Mouse (Mus musculus) heart, embryonic 11.5 days (tissue): ENCODE results near the gene Apob. TPM values are rescaled to one million over a fixed set of nuclear protein-coding genes. Genes with fewer than 3 reads are reported as not detected.

Experiments
- ATAC-seq: fragments of 200-750 bp; cut with Nextera tagmentation; replicated peaks from 2 replicates; pipeline ENCODE4 v1.8.0; 2017; ENCODE audit warnings: moderate library complexity; ENCODE audit not compliant: insufficient number of reproducible peaks, low FRiP score, low TSS enrichment
- H3K27ac ChIP-seq: fragments of 300-500 bp; sonication (generic); 2 replicates; pipeline ENCODE4 v1.5.1; 2014; ENCODE audit warnings: mild to moderate bottlenecking, low read depth, low read length
- H3K27me3 ChIP-seq: fragments of 300-500 bp; sonication (generic); 2 replicates; pipeline ENCODE4 v1.6.1; 2014; ENCODE audit warnings: mild to moderate bottlenecking, low read length, mixed read lengths; ENCODE audit not compliant: control insufficient read depth, insufficient read depth
- H3K36me3 ChIP-seq: fragments of 300-500 bp; sonication (generic); 2 replicates; pipeline ENCODE4 v1.6.1; 2014; ENCODE audit warnings: mild to moderate bottlenecking, low read length, moderate library complexity, mixed read lengths; ENCODE audit not compliant: control insufficient read depth, insufficient read depth
- H3K4me1 ChIP-seq: fragments of 300-500 bp; sonication (generic); 2 replicates; pipeline ENCODE4 v1.6.1; 2014; ENCODE audit warnings: low read length; ENCODE audit not compliant: control insufficient read depth, insufficient read depth
- H3K4me2 ChIP-seq: fragments of 300-500 bp; sonication (generic); 2 replicates; pipeline ENCODE4 v1.6.1; 2014; ENCODE audit warnings: mild to moderate bottlenecking, moderate library complexity
- H3K4me3 ChIP-seq: fragments of 300-500 bp; sonication (generic); 2 replicates; pipeline ENCODE4 v1.5.1; 2014; ENCODE audit warnings: low read depth, low read length
- H3K9ac ChIP-seq: fragments of 300-500 bp; sonication (generic); 2 replicates; pipeline ENCODE4 v1.6.1; 2014; ENCODE audit warnings: mild to moderate bottlenecking, low read depth, low read length, moderate library complexity
- H3K9me3 ChIP-seq: fragments of 300-500 bp; sonication (generic); replicated peaks from 2 replicates; pipeline ENCODE4 v1.6.1; 2016; ENCODE audit warnings: low read length; ENCODE audit not compliant: control insufficient read depth
- WGBS: fragments of 180-500 bp; shearing (Covaris S2); extraction: QIAGEN DNeasy Blood & Tissue Kit; methylation state at CpG from one replicate; pipeline ENCODE4 v1.1.7; 2014; ENCODE audit not compliant: insufficient replicate concordance; 5-methylcytosine and 5-hydroxymethylcytosine counted together
- polyA plus RNA-seq: library from polyadenylated mRNA; unstranded; fragments of >200 nt; fragmentation: Nextera tagmentation; extraction: Ambion mirVana; gene quantifications from 2 replicates; pipeline ENCODE4 v1.2.1, GENCODE M21; 2014

Gene Apob
- polyA plus RNA-seq, 1 experiment from 2014 or later: 1.8 TPM

DNA sequence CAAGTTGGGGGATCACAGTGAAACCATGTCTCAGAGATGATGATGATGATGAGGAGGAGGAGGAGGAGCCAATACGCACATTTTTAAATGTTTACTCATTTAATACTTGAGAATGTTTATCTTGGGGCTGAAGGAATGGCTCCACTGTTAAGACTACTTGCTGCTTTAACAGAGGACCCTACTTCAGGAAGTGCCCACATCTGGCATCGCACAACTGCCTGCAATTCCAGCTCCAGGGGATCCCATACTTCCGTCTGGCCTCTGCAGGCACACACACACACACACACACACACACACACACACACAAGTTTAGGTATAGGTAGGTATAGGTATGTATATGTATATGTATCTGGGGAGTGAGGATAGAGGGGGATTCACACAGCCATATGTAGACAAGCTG is 6.6 kb upstream of the Apob start:
- Histone ChIP-seq H3K4me1 (peaks cover 3% of the 10 kb centered on the region; the same call in 1 of the 2 replicates), H3K36me3 (no peaks in the 10 kb centered on the region), H3K27ac (no peak overlapping the region), H3K9ac (no peak overlapping the region), H3K27me3 (no peaks in the 10 kb centered on the region), H3K9me3 (no peaks in the 10 kb centered on the region), H3K4me2 (no peak overlapping the region), H3K4me3 (no peak overlapping the region)
- no peak for ATAC-seq
- 57% methylated on average over 3 of the region's 3 CpGs for WGBS

DNA sequence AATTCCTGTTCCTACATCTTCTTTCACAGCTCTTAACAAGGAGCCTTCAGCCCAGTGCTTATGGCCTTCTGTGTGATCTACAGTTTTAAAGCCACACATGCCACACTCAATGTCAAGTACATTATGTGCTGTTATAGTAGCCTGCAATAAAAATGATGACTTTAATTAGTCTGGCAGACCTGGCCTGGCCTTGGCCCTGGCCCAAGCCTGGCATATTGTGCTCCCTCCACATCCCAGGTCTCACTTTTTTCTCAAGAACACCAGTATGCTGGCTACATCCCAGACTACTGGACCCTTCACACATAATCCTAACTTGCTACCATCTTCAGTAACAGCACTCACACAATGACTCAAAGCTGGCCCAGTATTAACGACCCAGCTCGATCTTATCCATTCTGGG is 5.7 kb upstream of the Apob start:
- no peaks in the 10 kb centered on the region for H3K9me3 ChIP-seq
- no peaks in the 10 kb centered on the region for H3K4me1 ChIP-seq
- H3K4me3 ChIP-seq: no peak overlapping the region
- no peak overlapping the region for H3K27ac ChIP-seq
- WGBS: 74% methylated on average over 2 of the region's 2 CpGs
- no peaks in the 10 kb centered on the region for H3K27me3 ChIP-seq
- no peaks in the 10 kb centered on the region for H3K36me3 ChIP-seq
- no peak overlapping the region for H3K4me2 ChIP-seq
- no peak for ATAC-seq
- H3K9ac ChIP-seq: no peak overlapping the region

DNA sequence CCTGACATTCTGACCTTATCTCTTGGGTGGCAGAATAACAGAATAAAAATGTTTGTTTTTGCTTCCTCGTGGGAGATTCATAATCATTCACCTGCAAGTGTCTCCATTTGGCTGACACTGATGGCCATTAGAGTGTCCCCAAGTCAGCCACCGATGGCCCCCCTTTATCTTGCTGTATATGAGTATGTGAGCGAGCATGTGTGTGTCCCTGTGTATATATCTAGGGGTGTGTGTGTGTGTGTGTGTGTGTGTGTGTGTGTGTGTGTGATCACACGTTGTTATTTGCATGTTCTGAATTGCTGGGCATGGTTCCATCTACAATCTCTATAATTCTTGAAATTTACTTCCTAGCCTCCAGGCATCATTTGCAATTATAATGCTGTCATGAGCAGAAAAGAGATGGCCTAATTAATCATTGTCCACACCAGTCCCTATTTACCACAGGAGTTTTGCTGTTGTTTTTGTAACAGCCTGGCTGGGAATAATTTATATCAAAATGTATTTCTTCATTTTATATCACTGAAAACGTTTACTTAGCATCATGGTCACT is 3.6 kb upstream of the Apob start:
- no peak overlapping the region for H3K9ac ChIP-seq
- no peaks in the 10 kb centered on the region for H3K9me3 ChIP-seq
- H3K4me3 ChIP-seq: no peak overlapping the region
- H3K27ac ChIP-seq: no peak overlapping the region
- no peaks in the 10 kb centered on the region for H3K4me1 ChIP-seq
- no peak overlapping the region for H3K4me2 ChIP-seq
- ATAC-seq: no peak
- no peaks in the 10 kb centered on the region for H3K27me3 ChIP-seq
- 64% methylated on average over 5 of the region's 5 CpGs for WGBS
- no peaks in the 10 kb centered on the region for H3K36me3 ChIP-seq

DNA sequence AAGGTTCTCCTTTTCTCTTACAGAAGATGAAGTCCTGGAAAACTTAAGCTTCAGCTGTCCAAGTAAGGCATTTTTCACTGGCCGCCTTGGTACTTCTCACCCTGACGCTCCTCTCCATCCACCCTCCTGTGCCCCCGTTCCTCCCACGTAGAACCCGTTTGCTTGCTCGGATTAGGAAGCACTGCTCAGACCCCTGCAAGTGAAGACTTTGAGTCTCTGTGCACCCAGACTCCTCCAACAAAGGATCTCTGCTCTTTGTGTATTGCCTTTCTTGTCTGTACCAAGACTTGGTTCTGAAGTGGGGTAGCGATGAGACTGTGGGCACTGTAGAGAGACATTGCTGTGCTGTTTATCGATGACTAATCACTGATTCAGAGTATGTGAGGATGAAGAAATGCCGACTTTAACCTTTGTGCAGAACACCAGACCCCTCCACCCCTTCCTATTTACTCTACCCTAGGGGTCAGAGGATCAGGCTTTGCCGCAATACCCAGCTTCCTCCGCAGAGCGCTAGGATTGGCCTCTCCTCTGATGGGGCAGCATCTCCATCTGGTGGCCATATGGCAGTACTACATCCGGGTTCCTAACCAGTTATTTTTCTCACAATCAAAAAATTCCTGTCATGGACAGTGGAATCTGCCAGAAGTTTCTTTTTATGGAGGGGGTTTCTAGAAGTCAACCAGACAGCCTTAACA is 889 bp downstream of the Apob start:
- Histone ChIP-seq H3K36me3 (no peaks in the 10 kb centered on the region), H3K4me1 (no peaks in the 10 kb centered on the region), H3K9me3 (no peaks in the 10 kb centered on the region), H3K27me3 (no peaks in the 10 kb centered on the region), H3K4me3 (no peak overlapping the region), H3K9ac (no peak overlapping the region), H3K4me2 (no peak overlapping the region; the same call in 1 of the 2 replicates), H3K27ac (no peak overlapping the region)
- 45% methylated on average over 13 of the region's 13 CpGs for WGBS
- ATAC-seq: peak; percentile 57; the same call in 1 of the 2 replicates

DNA sequence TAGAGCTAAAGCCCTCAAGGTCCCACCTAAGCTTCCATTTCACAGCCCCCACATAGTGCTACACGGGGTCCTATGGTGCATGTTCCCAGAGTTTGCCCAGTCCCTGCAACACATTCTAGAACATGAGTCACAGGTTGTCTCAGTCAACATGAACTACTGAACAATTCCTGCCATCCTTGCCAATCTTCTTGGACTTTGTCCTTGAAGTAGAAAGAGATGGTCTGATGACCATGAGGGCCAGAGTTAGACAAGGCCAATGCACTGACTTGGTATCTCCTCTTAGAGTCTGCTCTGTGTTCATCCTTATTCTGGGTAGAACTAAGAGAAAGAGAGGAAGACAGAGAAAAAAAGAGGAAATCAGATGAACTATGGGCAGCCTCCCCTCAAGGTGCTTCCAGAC is 7.0 kb downstream of the Apob start:
- Histone ChIP-seq H3K4me1 (no peaks in the 10 kb centered on the region), H3K9ac (no peak overlapping the region), H3K4me2 (no peak overlapping the region), H3K9me3 (no peaks in the 10 kb centered on the region), H3K4me3 (no peak overlapping the region), H3K27ac (no peak overlapping the region), H3K36me3 (no peaks in the 10 kb centered on the region), H3K27me3 (no peaks in the 10 kb centered on the region)
- ATAC-seq: no peak
- WGBS: 68% methylated on average over 1 of the region's 1 CpGs

DNA sequence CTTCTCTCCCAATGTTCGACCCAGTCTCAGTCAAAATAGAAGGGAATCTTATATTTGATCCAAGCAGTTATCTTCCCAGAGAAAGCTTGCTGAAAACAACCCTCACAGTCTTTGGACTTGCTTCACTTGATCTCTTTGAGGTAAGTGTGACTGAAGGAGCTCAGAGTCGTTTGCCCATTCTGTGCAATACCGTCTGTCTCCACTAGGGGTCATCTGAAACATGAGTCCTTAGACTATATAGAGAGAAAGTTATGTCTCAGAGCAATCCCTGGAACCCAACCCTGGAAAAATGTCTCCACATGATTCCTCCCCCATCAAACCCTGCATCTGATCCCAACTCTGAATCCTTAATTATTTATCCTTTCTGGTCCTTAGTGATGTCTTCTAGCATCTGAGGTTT is 13.4 kb downstream of the Apob start:
- H3K4me2 ChIP-seq: no peak overlapping the region
- ATAC-seq: no peak
- H3K4me1 ChIP-seq: no peaks in the 10 kb centered on the region
- no peaks in the 10 kb centered on the region for H3K9me3 ChIP-seq
- no peaks in the 10 kb centered on the region for H3K27me3 ChIP-seq
- H3K9ac ChIP-seq: no peak overlapping the region
- no peaks in the 10 kb centered on the region for H3K36me3 ChIP-seq
- no peak overlapping the region for H3K4me3 ChIP-seq
- no peak overlapping the region for H3K27ac ChIP-seq
- 7% methylated on average over 3 of the region's 3 CpGs for WGBS

DNA sequence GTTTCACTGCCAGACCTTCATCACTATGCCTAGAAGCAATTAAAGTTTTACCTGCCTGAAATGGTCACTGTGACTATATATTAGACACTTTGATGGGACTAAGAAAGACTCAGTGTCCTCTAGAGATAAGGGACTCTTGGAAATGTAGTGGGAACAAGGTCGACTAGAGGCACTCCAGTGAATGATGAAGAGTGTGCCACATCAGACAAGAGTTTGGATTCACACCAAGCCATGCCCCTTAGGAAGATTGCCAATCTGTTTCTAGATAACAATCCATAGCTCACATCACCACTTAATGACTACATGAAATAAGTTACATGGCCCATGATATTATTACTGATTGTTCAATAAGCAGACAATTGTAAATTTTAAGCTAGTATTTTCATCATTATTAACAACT is 14.1 kb downstream of the Apob start:
- no peak for ATAC-seq
- Histone ChIP-seq H3K27me3 (no peaks in the 10 kb centered on the region), H3K9me3 (no peaks in the 10 kb centered on the region), H3K27ac (no peak overlapping the region), H3K4me3 (no peak overlapping the region), H3K4me1 (no peaks in the 10 kb centered on the region), H3K36me3 (no peaks in the 10 kb centered on the region), H3K9ac (no peak overlapping the region), H3K4me2 (no peak overlapping the region)
- 32% methylated on average over 1 of the region's 1 CpGs for WGBS

DNA sequence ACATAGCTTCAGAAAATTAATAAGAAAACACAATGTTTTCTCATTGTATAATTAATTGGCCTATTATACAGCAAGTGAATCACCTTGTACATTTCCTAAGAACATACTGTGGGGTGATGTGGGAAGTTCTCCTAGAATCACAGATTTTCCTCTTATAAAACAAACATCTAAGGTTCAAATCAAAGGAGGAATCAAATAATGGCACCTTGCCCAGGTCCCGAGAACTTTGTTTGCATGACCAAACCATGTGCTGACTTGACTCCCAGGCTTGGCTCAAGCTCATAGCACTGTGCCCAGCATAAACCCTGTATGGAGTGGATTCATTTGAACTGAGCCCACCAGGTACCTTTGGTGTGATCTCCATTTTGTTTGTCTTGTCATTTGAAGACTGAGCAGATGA is 43.5 kb downstream of the Apob start:
- no peaks in the 10 kb centered on the region for H3K9me3 ChIP-seq
- no peak overlapping the region for H3K4me2 ChIP-seq
- 75% methylated on average over 1 of the region's 1 CpGs for WGBS
- H3K27ac ChIP-seq: no peak overlapping the region
- no peaks in the 10 kb centered on the region for H3K36me3 ChIP-seq
- no peaks in the 10 kb centered on the region for H3K4me1 ChIP-seq
- H3K9ac ChIP-seq: no peak overlapping the region
- ATAC-seq: no peak
- no peaks in the 10 kb centered on the region for H3K27me3 ChIP-seq
- H3K4me3 ChIP-seq: no peak overlapping the region

DNA sequence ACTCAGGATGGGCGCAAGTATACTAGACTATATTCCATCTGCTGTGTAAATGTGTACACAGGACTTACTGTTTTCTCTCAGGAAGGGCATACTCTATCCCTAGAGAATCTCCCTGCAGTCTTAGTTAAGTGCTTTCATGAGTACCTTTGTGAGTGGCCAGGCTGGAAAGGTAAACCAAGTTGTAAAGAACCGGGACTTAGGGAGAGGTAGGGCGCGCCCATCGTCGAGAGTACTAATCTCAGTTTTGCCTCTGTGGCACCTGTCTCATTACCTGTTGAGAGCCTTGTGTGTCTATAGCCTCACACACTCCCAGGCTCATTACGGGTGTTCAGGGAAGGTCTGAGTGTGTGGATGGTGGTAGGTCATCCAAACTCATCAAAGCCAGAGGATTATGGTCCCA is 52.1 kb downstream of the Apob start:
- H3K27ac ChIP-seq: no peak overlapping the region
- H3K4me1 ChIP-seq: no peaks in the 10 kb centered on the region
- no peaks in the 10 kb centered on the region for H3K9me3 ChIP-seq
- no peak overlapping the region for H3K9ac ChIP-seq
- H3K27me3 ChIP-seq: no peaks in the 10 kb centered on the region
- no peak for ATAC-seq
- no peak overlapping the region for H3K4me3 ChIP-seq
- H3K36me3 ChIP-seq: no peaks in the 10 kb centered on the region
- no peak overlapping the region for H3K4me2 ChIP-seq
- 87% methylated on average over 7 of the region's 7 CpGs for WGBS
